Mouse (Mus musculus): Measurements from ENCODE around the gene Lsm12. TPM values are rescaled to one million over a fixed set of nuclear protein-coding genes. Genes with fewer than 3 reads are reported as not detected.

Gene Lsm12
- polyA plus RNA-seq, 1 experiment from 2014 or later: 144 TPM

DNA sequence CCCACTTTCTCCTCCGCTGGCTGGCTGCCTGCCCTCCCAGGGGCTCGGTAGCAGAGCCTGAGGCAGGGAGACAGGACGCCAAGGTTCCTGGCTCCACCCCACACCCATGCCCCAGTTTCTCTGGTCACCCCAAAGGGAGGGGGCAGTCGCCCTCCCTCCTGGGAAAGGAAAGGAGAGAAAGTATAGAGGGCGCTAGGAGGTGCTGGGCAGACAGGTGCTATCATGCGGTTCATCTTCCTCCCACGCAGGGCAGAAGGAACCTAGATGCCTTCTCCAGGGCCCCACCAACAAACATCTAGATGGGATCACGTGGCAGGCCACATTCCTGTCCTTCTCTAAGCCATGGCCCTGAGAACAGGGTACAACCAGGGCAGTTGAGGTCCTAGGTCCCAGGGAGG lies 36.9 kb upstream of the Lsm12 start:
- Histone ChIP-seq H3K27me3 (ENCODE audit: low read depth, poor library complexity, severe bottlenecking) (peaks cover 25% of the 10 kb centered on the region), H3K27ac (replicated peaks) (no peak overlapping the region), H3K4me3 (no peak overlapping the region), H3K36me3 (peaks cover 53% of the 10 kb centered on the region), H3K9me3 (replicated peaks) (no peaks in the 10 kb centered on the region), H3K4me1 (peaks cover 86% of the 10 kb centered on the region)
- no peak for DNase-seq (ENCODE audit: low spot score)
- 81% methylated on average over 8 of the region's 8 CpGs for WGBS

- peaks cover 53% of the 10 kb centered on the region for H3K36me3 ChIP-seq
Observed at GRCm38 (mm10) chr11:102221243-102221953, 36.3 kb upstream of the Lsm12 start.

DNA sequence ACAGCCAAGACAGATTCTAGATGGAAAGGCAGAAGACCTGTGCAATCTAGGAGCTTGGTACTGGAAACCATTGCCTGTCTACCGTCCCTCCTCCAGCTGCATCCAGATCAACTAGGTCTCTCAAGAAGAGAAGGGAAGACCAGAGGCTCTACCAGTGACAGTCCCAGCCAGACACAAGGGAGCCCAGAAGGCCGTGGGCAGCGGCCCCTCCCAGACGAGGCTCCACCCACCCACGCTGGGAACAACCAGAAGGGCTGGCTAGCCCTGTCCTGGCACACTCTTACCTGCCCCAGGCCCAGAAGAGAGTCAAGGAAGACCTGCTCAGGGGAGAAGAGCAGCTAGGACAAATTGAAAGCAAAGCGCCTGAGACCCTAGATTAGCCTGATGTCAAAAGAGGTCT lies 35.4 kb upstream of the Lsm12 start:
- peaks cover 53% of the 10 kb centered on the region for H3K36me3 ChIP-seq
- H3K4me3 ChIP-seq: no peak overlapping the region
- 79% methylated on average over 6 of the region's 6 CpGs for WGBS
- H3K9me3 ChIP-seq (replicated peaks): no peaks in the 10 kb centered on the region
- DNase-seq (ENCODE audit: low spot score): no peak
- peaks cover 85% of the 10 kb centered on the region for H3K4me1 ChIP-seq
- H3K27me3 ChIP-seq (ENCODE audit: low read depth, poor library complexity, severe bottlenecking): peaks cover 13% of the 10 kb centered on the region; the same call in 1 of the 2 replicates
- H3K27ac ChIP-seq (replicated peaks): no peak overlapping the region

More at GRCm38 (mm10) chr11:102221243-102221953, 36.3 kb upstream of the Lsm12 start:
- Histone ChIP-seq H3K4me1 (peaks cover 85% of the 10 kb centered on the region), H3K9me3 (replicated peaks) (no peaks in the 10 kb centered on the region), H3K4me3 (no peak overlapping the region), H3K27ac (replicated peaks) (no peak overlapping the region), H3K27me3 (ENCODE audit: low read depth, poor library complexity, severe bottlenecking) (peaks cover 20% of the 10 kb centered on the region)
- no peak for DNase-seq (ENCODE audit: low spot score)
- 89% methylated on average over 8 of the region's 8 CpGs for WGBS

DNA sequence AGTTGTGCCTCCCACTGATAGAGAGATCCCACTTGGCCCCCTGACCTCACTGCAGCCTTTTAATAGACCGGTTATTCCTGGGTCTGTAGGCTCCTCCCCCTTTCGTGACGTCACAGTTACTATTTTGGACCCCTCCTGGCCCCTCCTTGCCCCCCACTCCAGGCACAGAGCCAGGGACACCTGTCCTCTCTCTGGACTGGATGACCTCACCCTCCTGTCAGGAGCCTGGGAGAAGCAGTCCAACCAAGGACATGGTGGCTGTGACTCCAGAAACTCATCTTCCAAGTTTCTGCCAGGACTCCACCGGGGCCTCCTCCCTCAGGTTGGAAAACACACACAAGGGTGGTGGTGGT lies 34.9 kb upstream of the Lsm12 start:
- peaks cover 53% of the 10 kb centered on the region for H3K36me3 ChIP-seq
- H3K4me3 ChIP-seq: no peak overlapping the region
- peaks cover 85% of the 10 kb centered on the region for H3K4me1 ChIP-seq
- WGBS: 77% methylated on average over 4 of the region's 4 CpGs
- no peak for DNase-seq (ENCODE audit: low spot score)
- H3K27ac ChIP-seq (replicated peaks): no peak overlapping the region
- peaks cover 8% of the 10 kb centered on the region; the same call in 1 of the 2 replicates for H3K27me3 ChIP-seq (ENCODE audit: low read depth, poor library complexity, severe bottlenecking)
- no peaks in the 10 kb centered on the region for H3K9me3 ChIP-seq (replicated peaks)

DNA sequence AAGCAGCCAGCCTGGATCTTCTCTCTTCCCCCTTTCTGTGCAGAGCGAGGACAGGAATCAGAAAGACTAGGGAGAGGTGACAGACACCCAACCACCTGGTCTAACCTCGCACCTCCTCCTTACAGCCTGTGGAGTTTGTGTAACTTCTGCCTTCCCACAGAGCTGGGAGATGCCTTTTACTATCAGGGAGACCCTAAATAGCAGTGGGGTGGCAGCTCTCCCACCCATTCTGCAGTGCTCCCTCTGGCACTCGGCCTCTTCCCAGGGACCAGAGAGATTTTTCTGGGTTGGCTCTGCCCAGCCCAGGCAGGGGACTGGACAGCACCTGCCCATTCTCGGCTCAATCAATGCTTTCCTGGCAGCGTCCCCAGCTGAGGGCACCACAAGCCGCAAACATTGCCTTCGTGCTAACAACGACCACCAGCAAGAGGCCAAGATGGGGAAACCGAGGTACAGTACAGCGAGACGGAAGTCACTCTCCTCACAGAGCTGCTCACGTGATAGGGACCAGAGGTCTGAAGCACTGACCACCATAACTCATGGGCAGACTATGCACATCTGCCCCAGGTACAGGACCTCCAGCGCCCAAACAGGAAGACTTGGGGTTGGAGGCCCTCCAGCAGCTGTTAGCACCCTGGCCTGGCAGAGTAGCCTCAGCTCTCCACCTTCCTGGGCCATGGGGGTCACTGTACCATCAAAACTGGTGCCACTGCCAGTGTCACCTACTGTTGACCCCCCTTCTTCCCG lies 34.3 kb upstream of the Lsm12 start:
- Histone ChIP-seq H3K4me3 (peak overlapping the region; percentile 42; the same call in 1 of the 2 replicates), H3K4me1 (peaks cover 85% of the 10 kb centered on the region), H3K9me3 (replicated peaks) (no peaks in the 10 kb centered on the region), H3K36me3 (peaks cover 52% of the 10 kb centered on the region), H3K27ac (replicated peaks) (peak overlapping the region; percentile 82), H3K27me3 (ENCODE audit: low read depth, poor library complexity, severe bottlenecking) (peaks cover 6% of the 10 kb centered on the region; the same call in 1 of the 2 replicates)
- 73% methylated on average over 14 of the region's 14 CpGs for WGBS
- no peak for DNase-seq (ENCODE audit: low spot score)

DNA sequence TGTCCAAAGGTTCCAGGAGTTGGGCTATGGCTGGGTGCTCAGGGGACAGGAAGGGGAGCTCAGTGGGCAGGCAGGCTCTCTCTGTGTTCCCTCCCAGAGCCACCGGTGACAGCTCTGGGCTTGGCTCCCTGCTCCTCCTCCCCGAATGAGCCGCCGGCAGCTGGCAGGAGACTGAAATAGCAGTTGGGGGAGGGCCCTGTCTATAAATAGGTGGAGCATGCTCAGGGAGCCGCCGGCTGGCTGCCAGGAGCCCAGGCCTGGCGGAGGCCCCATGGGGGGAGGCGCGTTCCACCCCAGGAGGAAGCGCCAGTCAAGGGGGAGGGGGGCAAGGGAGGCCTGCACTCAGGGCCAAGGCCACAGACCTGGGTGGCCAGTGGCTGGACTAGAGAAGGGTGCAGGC lies 33.7 kb upstream of the Lsm12 start:
- Histone ChIP-seq H3K4me1 (peaks cover 85% of the 10 kb centered on the region), H3K36me3 (peaks cover 48% of the 10 kb centered on the region)

GRCm38 (mm10) chr11:102217876-102218430 lies 32.9 kb upstream of the Lsm12 start:
- Histone ChIP-seq H3K4me1 (peaks cover 81% of the 10 kb centered on the region), H3K9me3 (replicated peaks) (no peaks in the 10 kb centered on the region), H3K4me3 (peak overlapping the region; percentile 42), H3K27me3 (ENCODE audit: low read depth, poor library complexity, severe bottlenecking) (no peaks in the 10 kb centered on the region; the same call in 1 of the 2 replicates), H3K27ac (replicated peaks) (peak overlapping the region; percentile 82), H3K36me3 (peaks cover 52% of the 10 kb centered on the region)
- no peak for DNase-seq (ENCODE audit: low spot score)
- 79% methylated on average over 7 of the region's 7 CpGs for WGBS

More for the DNA sequence above, 33.7 kb upstream of the Lsm12 start:
- peak overlapping the region; percentile 42 for H3K4me3 ChIP-seq
- whole genome bisulfite sequencing: under 1% methylated on average over 10 of the region's 10 CpGs
- no peaks in the 10 kb centered on the region; the same call in 1 of the 2 replicates for H3K27me3 ChIP-seq (ENCODE audit: low read depth, poor library complexity, severe bottlenecking)
- peak; percentile 74 for DNase-seq (ENCODE audit: low spot score)
- H3K9me3 ChIP-seq (replicated peaks): no peaks in the 10 kb centered on the region
- peak overlapping the region; percentile 82 for H3K27ac ChIP-seq (replicated peaks)

- Histone ChIP-seq H3K4me3 (no peak overlapping the region), H3K9me3 (replicated peaks) (no peaks in the 10 kb centered on the region), H3K27ac (replicated peaks) (peak overlapping the region; percentile 82; the same call in 1 of the 2 replicates), H3K27me3 (ENCODE audit: low read depth, poor library complexity, severe bottlenecking) (no peaks in the 10 kb centered on the region; the same call in 1 of the 2 replicates), H3K4me1 (peaks cover 78% of the 10 kb centered on the region), H3K36me3 (peaks cover 51% of the 10 kb centered on the region)
- 85% methylated on average over 6 of the region's 6 CpGs for WGBS
- no peak for DNase-seq (ENCODE audit: low spot score)
Observed at GRCm38 (mm10) chr11:102217396-102217795, 32.3 kb upstream of the Lsm12 start.

DNA sequence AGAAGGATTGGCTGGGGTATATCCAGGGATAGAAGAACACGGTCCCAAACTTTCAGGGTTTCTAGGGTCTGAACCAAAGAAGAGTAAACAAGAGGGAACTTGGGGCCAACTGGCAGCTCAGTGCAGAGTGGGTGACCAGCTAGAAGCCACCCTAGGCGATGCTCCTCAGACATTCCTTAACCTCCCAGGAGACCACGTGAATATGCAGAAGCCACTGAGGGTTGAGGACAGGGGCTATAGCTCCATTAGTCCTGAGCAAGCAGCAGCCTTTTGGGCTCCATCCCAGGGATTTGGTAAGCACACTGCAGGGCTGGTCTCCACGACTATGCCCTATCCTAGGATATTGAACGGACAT lies 31.8 kb upstream of the Lsm12 start:
- H3K36me3 ChIP-seq: peaks cover 49% of the 10 kb centered on the region
- no peaks in the 10 kb centered on the region; the same call in 1 of the 2 replicates for H3K27me3 ChIP-seq (ENCODE audit: low read depth, poor library complexity, severe bottlenecking)
- WGBS: 61% methylated on average over 5 of the region's 5 CpGs
- no peak overlapping the region for H3K4me3 ChIP-seq
- H3K27ac ChIP-seq (replicated peaks): peak overlapping the region; percentile 49; the same call in 1 of the 2 replicates
- no peak for DNase-seq (ENCODE audit: low spot score)
- peaks cover 77% of the 10 kb centered on the region for H3K4me1 ChIP-seq
- no peaks in the 10 kb centered on the region for H3K9me3 ChIP-seq (replicated peaks)

GRCm38 (mm10) chr11:102216056-102216885 lies 31.2 kb upstream of the Lsm12 start:
- Histone ChIP-seq H3K4me1 (peaks cover 81% of the 10 kb centered on the region), H3K9me3 (replicated peaks) (no peaks in the 10 kb centered on the region), H3K27me3 (ENCODE audit: low read depth, poor library complexity, severe bottlenecking) (no peaks in the 10 kb centered on the region; the same call in 1 of the 2 replicates), H3K36me3 (peaks cover 44% of the 10 kb centered on the region), H3K4me3 (no peak overlapping the region), H3K27ac (replicated peaks) (peak overlapping the region; percentile 49; the same call in 1 of the 2 replicates)
- DNase-seq (ENCODE audit: low spot score): no peak
- 52% methylated on average over 12 of the region's 12 CpGs for WGBS

GRCm38 (mm10) chr11:102215511-102215910 lies 30.4 kb upstream of the Lsm12 start:
- H3K4me1 ChIP-seq: peaks cover 84% of the 10 kb centered on the region
- no peak for DNase-seq (ENCODE audit: low spot score)
- H3K4me3 ChIP-seq: no peak overlapping the region
- H3K36me3 ChIP-seq: peaks cover 37% of the 10 kb centered on the region
- WGBS: 85% methylated on average over 11 of the region's 11 CpGs
- H3K9me3 ChIP-seq (replicated peaks): no peaks in the 10 kb centered on the region
- H3K27ac ChIP-seq (replicated peaks): peak overlapping the region; percentile 7; the same call in 1 of the 2 replicates
- H3K27me3 ChIP-seq (ENCODE audit: low read depth, poor library complexity, severe bottlenecking): no peaks in the 10 kb centered on the region

Measured in midbrain, embryonic 10.5 days (tissue).